Mouse (Mus musculus) gastrocnemius, adult 2 months (tissue): Measurements from ENCODE around the gene Foxp1. TPM values are rescaled to one million over a fixed set of nuclear protein-coding genes. Genes with fewer than 3 reads are reported as not detected.

Experiments used
- DNase-seq: peaks from one replicate; pipeline ENCODE4 v3.0.0; 2022
- H3K27ac ChIP-seq: fragments of 200-600 bp; 2 replicates; pipeline ENCODE4 v1.8.1; 2022; ENCODE audit warnings: mild to moderate bottlenecking
- H3K4me3 ChIP-seq: fragments of 200-600 bp; 2 replicates; pipeline ENCODE4 v1.8.1; 2022; ENCODE audit warnings: mild to moderate bottlenecking, moderate library complexity
- CTCF ChIP-seq: fragments of 200-600 bp; IDR thresholded peaks from 2 replicates; pipeline ENCODE4 v1.8.1; 2022; ENCODE audit warnings: antibody characterized with exemption, mild to moderate bottlenecking, moderate library complexity
- intact Hi-C: fragments of 180-260 bp; cut with DNase I; formaldehyde crosslinking; loops from one replicate; pipeline ENCODE4 v1.15.1; 2025
- total RNA-seq, 2 experiments: library from RNA; stranded (reverse); gene quantifications; 2 replicates each; pipeline ENCODE4 v1.2.3; 2021

The Foxp1 gene
- total RNA-seq, 2 experiments from 2014 or later = 17.4 to 20.9 TPM

DNA sequence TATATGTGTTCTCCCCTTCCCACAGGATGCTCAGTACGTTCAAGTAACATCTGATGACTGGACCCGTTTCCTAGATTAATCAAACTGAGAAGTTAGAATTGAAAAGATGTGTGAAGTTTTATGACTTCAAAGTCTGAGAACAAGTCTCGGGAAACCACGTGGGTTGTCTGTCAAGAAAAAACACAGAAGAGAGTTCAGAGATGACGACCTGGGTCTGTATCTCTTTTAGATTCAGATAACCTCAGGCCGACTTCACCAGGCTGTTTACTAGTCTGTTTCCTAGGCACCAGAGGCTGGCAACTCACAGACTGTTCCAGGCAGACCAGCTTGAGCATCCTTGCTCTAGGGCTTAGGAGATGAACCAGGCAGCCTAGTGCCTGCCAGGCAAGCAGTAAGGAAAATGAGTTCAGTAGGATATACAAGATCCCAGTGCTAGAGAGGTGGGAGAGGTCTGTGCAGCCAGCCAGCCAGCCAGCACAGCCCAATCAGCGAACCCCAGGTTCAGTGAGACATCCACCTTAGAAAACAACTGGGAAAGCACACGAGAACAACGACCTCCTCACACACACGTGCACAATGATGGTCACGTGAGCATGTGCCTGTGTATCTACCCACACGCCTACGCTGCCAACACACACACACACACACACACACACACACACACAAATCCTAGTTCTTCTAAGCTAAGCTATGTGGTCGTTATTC is 212.9 kb downstream of the Foxp1 start:
- intact Hi-C loops = no loop called here
- no peak for DNase-seq
- Histone ChIP-seq H3K27ac (no peak overlapping the region), H3K4me3 (no peak overlapping the region)
- no peak for TF ChIP-seq CTCF

DNA sequence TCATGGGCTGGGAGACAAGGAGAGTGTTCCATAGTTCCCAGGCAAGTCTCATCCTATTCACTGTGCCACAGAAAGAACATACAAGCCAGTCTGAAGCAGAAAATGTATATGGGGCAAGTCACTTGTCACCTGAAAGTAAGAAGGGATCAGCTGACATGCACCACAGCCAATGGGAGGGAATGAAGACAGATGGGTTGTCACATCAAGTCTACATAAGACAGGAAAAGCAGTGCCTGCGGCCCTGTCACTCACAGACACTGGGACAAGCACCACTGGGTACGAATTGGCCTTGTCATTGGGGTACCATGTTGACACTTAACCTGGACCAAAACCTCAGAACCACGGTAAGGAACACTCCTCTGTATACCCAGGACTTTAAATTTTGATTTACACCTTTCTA is 216.8 kb downstream of the Foxp1 start:
- no peak for TF ChIP-seq CTCF
- Histone ChIP-seq H3K27ac (no peak overlapping the region), H3K4me3 (no peak overlapping the region)
- intact Hi-C loops = no loop called here
- no peak for DNase-seq

DNA sequence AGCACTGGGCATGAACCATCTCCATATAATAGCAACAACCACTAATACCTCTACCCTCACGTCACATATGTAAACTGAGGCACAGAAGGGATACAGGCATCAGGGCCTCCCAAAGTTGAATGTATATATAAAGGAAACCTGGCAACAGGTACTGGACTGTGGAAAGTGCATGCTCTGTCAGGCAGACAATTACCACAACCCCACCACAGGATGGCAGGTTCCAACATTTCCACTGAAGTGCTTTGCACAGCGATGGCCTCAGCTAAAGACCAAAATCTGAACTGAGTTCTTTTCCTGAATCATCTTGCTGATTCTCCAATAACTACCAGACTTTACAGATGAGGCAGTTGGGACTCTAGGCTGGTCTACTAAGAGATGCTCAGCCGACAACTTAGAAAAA is 217.3 kb downstream of the Foxp1 start:
- TF ChIP-seq CTCF = no peak
- H3K4me3 ChIP-seq = no peak overlapping the region
- DNase-seq = no peak
- intact Hi-C loops = no loop called here
- H3K27ac ChIP-seq = no peak overlapping the region

DNA sequence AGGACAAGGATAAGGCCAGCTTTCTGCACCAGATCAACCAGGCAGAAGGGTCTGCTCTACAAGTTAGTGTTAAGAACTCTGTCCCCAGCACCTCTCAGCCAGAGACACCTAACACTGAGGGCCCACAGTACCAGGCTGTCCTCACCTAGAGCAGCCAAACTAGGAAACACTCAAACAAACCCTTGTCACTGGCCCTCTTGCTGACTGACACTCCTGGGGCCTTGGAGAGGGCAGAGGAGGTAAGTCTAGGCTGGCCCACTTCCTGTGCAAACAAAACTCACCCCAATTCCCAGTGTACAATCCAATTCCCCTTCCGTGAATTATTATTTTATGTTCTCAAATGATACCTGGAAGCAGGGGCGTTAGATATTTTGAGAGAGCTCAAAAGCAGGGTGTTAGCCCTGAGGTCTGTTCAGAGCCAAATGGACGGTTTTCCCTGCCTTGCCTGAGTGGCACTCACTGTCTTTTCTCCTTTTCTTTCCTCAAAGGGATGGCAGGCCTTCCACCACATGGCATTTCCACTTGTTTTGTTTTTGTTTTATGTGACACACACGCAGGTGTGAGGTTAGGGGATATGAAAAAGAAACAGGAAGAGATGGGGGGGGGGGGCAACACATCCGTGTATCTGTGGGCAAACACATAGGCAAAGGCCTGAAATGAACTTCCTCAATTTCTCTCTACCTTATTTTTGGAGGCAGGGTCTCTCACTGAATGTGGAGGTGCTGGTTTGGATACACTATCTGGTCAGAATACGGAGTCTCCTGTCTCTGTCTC is 219.7 kb downstream of the Foxp1 start:
- TF ChIP-seq CTCF = no peak
- Histone ChIP-seq H3K27ac (no peak overlapping the region), H3K4me3 (no peak overlapping the region)
- intact Hi-C loops = no loop called here
- DNase-seq = no peak

DNA sequence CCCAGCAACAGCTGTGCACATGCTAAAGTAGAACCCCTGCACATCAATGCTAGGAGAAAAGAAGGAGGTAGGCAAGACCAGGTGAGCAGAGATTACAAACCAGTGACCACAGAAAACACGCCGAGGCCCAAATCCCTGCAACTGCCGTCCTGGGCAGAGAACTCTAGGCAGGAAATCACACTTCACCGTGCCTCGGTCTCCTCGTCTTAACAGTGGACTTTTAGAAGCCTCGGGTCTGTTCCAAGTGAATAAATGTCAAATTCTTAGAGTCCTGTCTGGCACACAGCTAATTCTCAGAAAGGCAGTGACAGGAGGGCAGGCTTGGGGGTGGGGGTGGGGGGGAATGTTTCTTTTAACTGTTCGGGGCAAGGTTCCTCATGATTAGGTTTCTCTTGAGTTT is 220.6 kb downstream of the Foxp1 start:
- Histone ChIP-seq H3K4me3 (no peak overlapping the region), H3K27ac (no peak overlapping the region)
- no peak for DNase-seq
- intact Hi-C loops = no loop called here
- no peak for TF ChIP-seq CTCF

DNA sequence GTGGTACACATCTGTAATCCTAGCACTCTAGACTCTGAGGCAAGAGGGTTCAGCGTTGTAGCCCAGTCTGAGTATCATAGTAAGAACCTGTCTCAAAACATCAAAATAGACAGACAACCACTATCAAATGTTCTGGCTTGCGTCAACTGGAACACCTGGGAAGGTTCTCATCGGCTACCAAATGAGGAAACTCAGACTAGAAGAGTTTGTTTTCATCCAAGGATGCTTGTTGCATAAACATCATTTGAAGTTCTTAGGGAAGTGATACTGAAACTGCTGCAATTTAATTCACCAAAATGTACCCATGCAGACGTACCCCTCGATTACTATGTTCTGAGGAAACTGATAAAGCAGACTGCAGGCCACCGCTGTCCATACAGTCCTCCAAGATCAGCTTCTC is 222.3 kb downstream of the Foxp1 start:
- intact Hi-C loops = no loop called here
- no peak overlapping the region for H3K4me3 ChIP-seq
- no peak for DNase-seq
- TF ChIP-seq CTCF = no peak
- H3K27ac ChIP-seq = no peak overlapping the region

DNA sequence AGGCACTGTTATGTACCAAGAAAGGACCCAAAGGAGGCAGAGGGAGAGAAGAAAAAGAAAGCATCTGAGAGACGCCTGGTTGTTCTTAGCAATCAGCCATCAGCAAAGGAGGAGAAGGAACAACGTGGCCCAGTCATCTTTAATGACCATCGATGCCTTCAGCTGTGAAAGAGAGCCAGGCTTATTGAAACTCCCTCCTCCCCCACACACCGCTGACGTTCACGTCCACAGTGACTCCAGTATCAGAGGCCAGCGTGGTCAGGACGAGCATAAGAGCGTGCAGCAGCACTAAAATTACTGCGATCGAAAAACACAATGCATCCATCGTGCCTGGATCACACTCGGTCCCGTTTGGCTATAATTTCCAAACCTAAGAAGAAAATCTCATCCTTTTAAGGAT is 223.3 kb downstream of the Foxp1 start:
- intact Hi-C loops = no loop called here
- DNase-seq = no peak
- no peak overlapping the region for H3K27ac ChIP-seq
- H3K4me3 ChIP-seq = no peak overlapping the region
- no peak for TF ChIP-seq CTCF

DNA sequence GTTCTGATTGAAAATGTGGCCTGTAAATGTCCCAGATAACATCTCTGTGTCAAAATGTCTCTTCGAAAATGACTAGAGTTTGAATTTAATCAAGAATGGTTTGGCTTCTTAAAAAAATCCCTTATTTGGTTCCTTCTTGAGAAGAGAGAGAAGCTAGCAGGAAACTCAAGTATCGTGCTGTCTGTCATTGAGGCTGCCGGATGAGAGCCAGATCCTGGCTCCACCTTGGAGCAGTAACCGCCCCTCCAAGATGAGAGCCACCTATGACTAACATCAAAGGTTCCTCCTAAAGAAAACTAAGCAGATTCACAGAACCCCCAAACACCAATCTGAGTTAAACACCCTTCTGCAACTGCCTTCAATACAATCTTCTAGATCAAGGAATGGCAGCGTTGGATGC is 225.0 kb downstream of the Foxp1 start:
- no peak overlapping the region for H3K27ac ChIP-seq
- no peak for TF ChIP-seq CTCF
- intact Hi-C loops = no loop called here
- DNase-seq = no peak
- H3K4me3 ChIP-seq = no peak overlapping the region

DNA sequence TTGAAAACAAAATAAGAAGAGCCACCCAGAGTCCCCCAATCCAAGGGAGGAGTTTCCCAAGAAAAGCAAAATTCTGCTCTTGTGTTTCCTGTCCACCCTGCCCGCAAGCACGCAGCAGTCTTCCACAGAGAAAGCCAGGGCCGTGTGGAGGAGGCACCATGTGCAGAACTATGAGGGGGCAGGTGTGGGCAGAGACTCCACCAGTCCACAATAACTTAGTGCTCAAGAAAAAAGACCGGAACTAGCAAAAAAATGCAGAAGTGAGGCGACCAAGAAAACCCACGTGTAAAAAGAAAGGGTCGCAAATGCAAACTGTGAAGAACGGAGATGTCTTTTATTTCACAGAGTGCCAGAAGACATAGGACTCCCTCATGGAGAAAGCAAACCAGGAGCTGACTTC is 227.0 kb downstream of the Foxp1 start:
- DNase-seq = no peak

DNA sequence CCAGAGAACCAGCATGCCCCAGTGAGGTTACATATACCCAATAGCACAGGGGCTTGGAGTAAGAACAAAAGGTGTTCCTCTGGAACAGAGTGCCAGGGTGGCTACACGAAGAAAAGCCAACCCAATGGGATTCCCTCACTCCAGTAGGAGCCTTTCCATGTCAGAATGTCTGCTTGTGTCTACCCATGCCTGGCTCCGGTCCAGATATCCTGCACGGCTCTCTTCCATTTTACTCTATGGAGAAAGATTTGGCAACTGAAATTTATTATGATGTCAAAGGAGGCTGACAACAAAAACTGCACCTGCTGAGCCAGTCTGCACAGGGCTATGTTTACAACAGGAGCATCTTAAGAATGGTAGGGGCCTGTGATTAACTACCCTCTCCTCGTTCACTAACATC is 233.3 kb downstream of the Foxp1 start:
- intact Hi-C loops = no loop called here
- no peak overlapping the region for H3K27ac ChIP-seq
- H3K4me3 ChIP-seq = no peak overlapping the region
- no peak for DNase-seq
- TF ChIP-seq CTCF = no peak

More for the DNA sequence above, 227.0 kb downstream of the Foxp1 start:
- Histone ChIP-seq H3K4me3 (no peak overlapping the region), H3K27ac (peak overlapping the region; percentile 40; the same call in 1 of the 2 replicates)
- intact Hi-C loops = no loop called here
- no peak for TF ChIP-seq CTCF

DNA sequence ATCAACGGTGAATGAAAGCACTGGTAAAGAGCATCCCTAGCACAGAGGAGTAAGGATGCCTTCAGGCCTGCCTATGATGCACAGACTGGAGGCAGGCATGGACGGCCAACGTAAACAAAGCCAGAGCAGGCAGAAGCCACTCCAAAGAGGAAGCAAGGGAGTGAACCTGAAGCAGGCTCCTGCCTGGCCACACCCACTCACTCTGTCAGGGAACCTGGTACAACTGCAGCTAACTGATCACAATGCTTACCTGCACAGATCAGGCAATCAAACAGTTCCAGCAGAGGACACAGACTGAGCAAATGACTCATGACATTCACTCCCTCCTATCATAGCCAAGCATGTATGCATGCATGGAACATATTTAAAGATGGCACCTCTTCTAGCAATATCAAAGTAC is 237.5 kb downstream of the Foxp1 start:
- no peak overlapping the region for H3K27ac ChIP-seq
- TF ChIP-seq CTCF = no peak
- no peak overlapping the region for H3K4me3 ChIP-seq
- no peak for DNase-seq
- intact Hi-C loops = no loop called here

DNA sequence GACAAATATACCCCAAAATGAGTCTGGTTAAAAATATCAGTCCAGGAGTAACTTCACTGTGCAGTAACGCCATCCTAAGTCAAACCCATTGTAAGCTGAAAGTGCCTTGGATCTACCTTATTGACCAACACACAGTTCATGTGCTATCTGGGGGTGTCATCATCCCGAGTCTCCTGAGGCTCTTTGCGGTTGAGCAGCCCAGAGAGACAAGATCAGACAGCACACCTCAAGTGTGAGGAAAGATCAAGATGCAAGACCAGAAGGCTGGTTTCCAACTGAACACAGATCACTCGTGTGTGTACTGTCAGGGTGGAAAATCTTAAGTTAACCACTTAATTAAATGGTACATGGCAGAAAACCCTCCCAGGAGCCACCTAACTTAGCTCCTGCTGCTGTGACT is 238.5 kb downstream of the Foxp1 start:
- no peak for TF ChIP-seq CTCF
- DNase-seq = no peak
- H3K27ac ChIP-seq = no peak overlapping the region
- no peak overlapping the region for H3K4me3 ChIP-seq
- intact Hi-C loops = no loop called here

DNA sequence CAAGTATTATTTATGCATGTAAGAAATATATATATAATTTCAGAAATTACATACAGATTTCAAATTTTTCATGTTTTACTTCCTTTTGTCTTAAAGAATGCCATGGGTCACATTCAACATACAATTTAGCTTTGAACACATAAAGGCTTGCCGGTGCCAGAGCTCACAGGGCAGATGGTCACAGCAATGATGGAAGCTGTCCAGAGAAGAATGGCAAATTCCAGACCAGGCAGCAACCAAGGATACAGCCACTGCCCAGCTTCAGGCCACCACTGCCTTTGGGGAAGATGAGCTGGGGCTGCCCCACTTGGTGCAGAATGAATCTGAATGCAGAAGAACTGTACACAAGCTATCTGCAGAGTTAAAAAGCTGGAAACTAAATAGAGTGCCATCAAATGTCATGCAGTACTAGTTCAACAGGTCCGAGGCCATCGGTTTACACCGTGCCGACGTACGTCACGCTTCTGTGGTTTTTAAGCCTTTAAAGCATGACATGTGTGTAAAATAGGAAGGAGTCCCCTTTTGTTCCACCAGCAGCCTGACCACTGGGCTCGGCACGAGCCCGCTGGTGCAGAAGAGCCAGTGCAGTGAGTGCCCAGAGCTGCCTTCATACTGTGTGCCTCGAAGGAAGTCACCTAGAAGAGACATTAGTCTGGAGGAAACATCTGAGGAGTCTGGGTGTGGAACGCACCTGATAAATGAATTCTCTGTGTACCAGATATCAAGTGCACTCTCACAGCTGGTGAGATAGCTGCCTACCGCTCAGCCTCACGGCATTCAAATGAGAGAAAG is 239.5 kb downstream of the Foxp1 start:
- intact Hi-C loops = no loop called here
- TF ChIP-seq CTCF = no peak
- Histone ChIP-seq H3K4me3 (no peak overlapping the region), H3K27ac (no peak overlapping the region)
- DNase-seq = no peak
